Mouse (Mus musculus) lung, adult 2 months (tissue): ENCODE data around the gene Aldh16a1.

Source experiments
- CTCF ChIP-seq: fragments of 200-500 bp; IDR thresholded peaks from 2 replicates; pipeline ENCODE4 v1.5.1; 2011; ENCODE audit warnings: mild to moderate bottlenecking, low read length, control low read depth; ENCODE audit not compliant: insufficient read depth
- POLR2A ChIP-seq: fragments of 200-500 bp; IDR thresholded peaks from 2 replicates; pipeline ENCODE4 v1.6.1; 2011; ENCODE audit warnings: low read depth, mild to moderate bottlenecking, control low read depth, low read length, borderline replicate concordance; ENCODE audit errors: extremely low read depth

GRCm38 (mm10) chr7:45118336-45118735 is 36.0 kb downstream of the Aldh16a1 start:
- TF ChIP-seq POLR2A (no peak), CTCF (no peak)
